Mouse (Mus musculus) neural tube, embryonic 11.5 days (tissue): ENCODE data around the gene Pqlc3. TPM values are rescaled to one million over a fixed set of nuclear protein-coding genes. Genes with fewer than 3 reads are reported as not detected.
A peak's percentile ranks its signal among the peaks of the same experiment; 100 is the strongest.

ENCODE experiments used
- ATAC-seq: fragments of 200-750 bp; cut with Nextera tagmentation; 2 replicates; pipeline ENCODE4 v1.8.0; 2017; ENCODE audit warnings: moderate number of reproducible peaks, mild to moderate bottlenecking, moderate TSS enrichment, moderate library complexity; ENCODE audit not compliant: insufficient read depth, low FRiP score, low TSS enrichment
- DNase-seq: peaks from one replicate; pipeline ENCODE4 v3.0.0-alpha.2; 2015; ENCODE audit warnings: low spot score
- H3K27ac ChIP-seq: fragments of 300-500 bp; sonication (generic); 2 replicates; pipeline ENCODE4 v1.5.1; 2014; ENCODE audit warnings: low read depth, mild to moderate bottlenecking, low read length
- H3K27me3 ChIP-seq: fragments of 300-500 bp; sonication (generic); 2 replicates; pipeline ENCODE4 v1.6.1; 2014; ENCODE audit warnings: mild to moderate bottlenecking, low read length, mixed read lengths; ENCODE audit not compliant: control insufficient read depth, insufficient read depth
- H3K36me3 ChIP-seq: fragments of 300-500 bp; sonication (generic); 2 replicates; pipeline ENCODE4 v1.6.1; 2014; ENCODE audit warnings: mild to moderate bottlenecking, low read length, moderate library complexity, mixed read lengths; ENCODE audit not compliant: control insufficient read depth, insufficient read depth
- H3K4me1 ChIP-seq: fragments of 300-500 bp; sonication (generic); 2 replicates; pipeline ENCODE4 v1.6.1; 2014; ENCODE audit warnings: low read length, mixed read lengths; ENCODE audit not compliant: control insufficient read depth, insufficient read depth
- H3K4me2 ChIP-seq: fragments of 300-500 bp; sonication (generic); 2 replicates; pipeline ENCODE4 v1.6.1; 2014; ENCODE audit warnings: low read depth, mild to moderate bottlenecking, moderate library complexity
- H3K4me3 ChIP-seq: fragments of 300-500 bp; sonication (generic); 2 replicates; pipeline ENCODE4 v1.5.1; 2014; ENCODE audit warnings: low read depth, low read length
- H3K9ac ChIP-seq: fragments of 300-500 bp; sonication (generic); 2 replicates; pipeline ENCODE4 v1.6.1; 2014; ENCODE audit warnings: mild to moderate bottlenecking, low read length
- H3K9me3 ChIP-seq: fragments of 300-500 bp; sonication (generic); 2 replicates; pipeline ENCODE4 v1.6.1; 2016; ENCODE audit warnings: low read length; ENCODE audit not compliant: control insufficient read depth
- WGBS: fragments of 180-500 bp; shearing (Covaris S2); extraction: QIAGEN DNeasy Blood & Tissue Kit; methylation state at CpG from one replicate; pipeline ENCODE4 v1.1.7; 2014; 5-methylcytosine and 5-hydroxymethylcytosine counted together
- polyA plus RNA-seq: library from polyadenylated mRNA; unstranded; fragments of >200 nt; fragmentation: Nextera tagmentation; extraction: Ambion mirVana; gene quantifications from 2 replicates; pipeline ENCODE4 v1.2.1, GENCODE M21; 2014

The Pqlc3 gene
- polyA plus RNA-seq, 1 experiment from 2014 or later: 3.2 TPM

- no peak overlapping the region for H3K9ac ChIP-seq
- H3K4me3 ChIP-seq: no peak overlapping the region
- no peak overlapping the region for H3K4me2 ChIP-seq
- ATAC-seq: no peak
- H3K9me3 ChIP-seq: no peaks in the 10 kb centered on the region
- H3K27me3 ChIP-seq: no peaks in the 10 kb centered on the region
- H3K4me1 ChIP-seq: peaks cover 4% of the 10 kb centered on the region; the same call in 1 of the 2 replicates
- no peaks in the 10 kb centered on the region for H3K36me3 ChIP-seq
- no peak overlapping the region for H3K27ac ChIP-seq
- DNase-seq: no peak
- WGBS: 86% methylated on average over 2 of the region's 2 CpGs
These were observed 15.5 kb upstream of the Pqlc3 start for GRCm38 (mm10) chr12:17015711-17016110.

GRCm38 (mm10) chr12:17012067-17012899 is 12.1 kb upstream of the Pqlc3 start:
- Histone ChIP-seq H3K4me1 (peaks cover 4% of the 10 kb centered on the region; the same call in 1 of the 2 replicates), H3K36me3 (no peaks in the 10 kb centered on the region), H3K9ac (no peak overlapping the region), H3K9me3 (no peaks in the 10 kb centered on the region), H3K27ac (no peak overlapping the region), H3K4me2 (no peak overlapping the region), H3K4me3 (no peak overlapping the region), H3K27me3 (no peaks in the 10 kb centered on the region)
- DNase-seq (no peak), ATAC-seq (no peak; the same call in 1 of the 2 replicates)
- WGBS: 65% methylated on average over 2 of the region's 2 CpGs

GRCm38 (mm10) chr12:17011100-17011870 is 11.1 kb upstream of the Pqlc3 start, which contains the start of gene 2410004P03Rik:
Gene 2410004P03Rik, minus strand, starts transcription at chr12:17011727.
- 8% methylated on average over 29 of the region's 29 CpGs for WGBS

GRCm38 (mm10) chr12:17009466-17009865 is 9.3 kb upstream of the Pqlc3 start:
- H3K36me3 ChIP-seq: no peaks in the 10 kb centered on the region
- H3K4me3 ChIP-seq: no peak overlapping the region
- H3K27me3 ChIP-seq: no peaks in the 10 kb centered on the region
- no peak overlapping the region for H3K27ac ChIP-seq
- DNase-seq (no peak), ATAC-seq (no peak)
- no peak overlapping the region for H3K9ac ChIP-seq
- WGBS: 95% methylated on average over 6 of the region's 6 CpGs
- H3K4me1 ChIP-seq: peaks cover 4% of the 10 kb centered on the region; the same call in 1 of the 2 replicates
- no peaks in the 10 kb centered on the region for H3K9me3 ChIP-seq
- no peak overlapping the region for H3K4me2 ChIP-seq

More at GRCm38 (mm10) chr12:17011100-17011870, 11.1 kb upstream of the Pqlc3 start, which contains the start of gene 2410004P03Rik:
- ATAC-seq: peak; percentile 65
- H3K36me3 ChIP-seq: no peaks in the 10 kb centered on the region
- H3K4me3 ChIP-seq: peak within 1 kb of the TSS; percentile 33
- no peak within 1 kb of the TSS for H3K27ac ChIP-seq
- peak within 1 kb of the TSS; percentile 47 for H3K4me2 ChIP-seq
- DNase-seq: peak; percentile 83
- H3K4me1 ChIP-seq: peaks cover 4% of the 10 kb centered on the region; the same call in 1 of the 2 replicates
- peak within 1 kb of the TSS; percentile 37; the same call in 1 of the 2 replicates for H3K9ac ChIP-seq
- H3K9me3 ChIP-seq: no peaks in the 10 kb centered on the region
- H3K27me3 ChIP-seq: no peaks in the 10 kb centered on the region

GRCm38 (mm10) chr12:17001211-17001610 is 1.0 kb upstream of the Pqlc3 start:
- WGBS: 57% methylated on average over 4 of the region's 4 CpGs
- Histone ChIP-seq H3K36me3 (no peaks in the 10 kb centered on the region), H3K27ac (no peak overlapping the region), H3K9ac (no peak overlapping the region), H3K27me3 (peaks cover 11% of the 10 kb centered on the region; the same call in 1 of the 2 replicates), H3K4me2 (no peak overlapping the region), H3K9me3 (no peaks in the 10 kb centered on the region), H3K4me3 (no peak overlapping the region), H3K4me1 (0 out of 2 replicates have a peak, but pooled peaks cover 5% of the 10 kb centered on the region)
- ATAC-seq (no peak), DNase-seq (no peak)

GRCm38 (mm10) chr12:17000628-17001027 is 420 bp upstream of the Pqlc3 start:
- Histone ChIP-seq H3K4me1 (0 out of 2 replicates have a peak, but pooled peaks cover 5% of the 10 kb centered on the region), H3K9me3 (no peaks in the 10 kb centered on the region), H3K27ac (no peak overlapping the region), H3K27me3 (peaks cover 11% of the 10 kb centered on the region; the same call in 1 of the 2 replicates), H3K4me2 (no peak overlapping the region), H3K9ac (no peak overlapping the region), H3K4me3 (no peak overlapping the region), H3K36me3 (no peaks in the 10 kb centered on the region)
- ATAC-seq: no peak
- DNase-seq: no peak
- 57% methylated on average over 6 of the region's 6 CpGs for WGBS

GRCm38 (mm10) chr12:16999146-16999545 is 1.1 kb downstream of the Pqlc3 start:
- Histone ChIP-seq H3K4me1 (0 out of 2 replicates have a peak, but pooled peaks cover 5% of the 10 kb centered on the region), H3K9ac (no peak overlapping the region), H3K27me3 (peaks cover 11% of the 10 kb centered on the region; the same call in 1 of the 2 replicates), H3K9me3 (no peaks in the 10 kb centered on the region), H3K36me3 (no peaks in the 10 kb centered on the region; the same call in 1 of the 2 replicates), H3K27ac (no peak overlapping the region), H3K4me2 (peak overlapping the region; percentile 77), H3K4me3 (peak overlapping the region; percentile 47; the same call in 1 of the 2 replicates)
- ATAC-seq (0 out of 2 replicates have a peak, but pooled peaks have one; percentile 21), DNase-seq (no peak)
- WGBS: 10% methylated on average over 10 of the region's 10 CpGs

GRCm38 (mm10) chr12:16996886-16997462 is 3.2 kb downstream of the Pqlc3 start:
- Histone ChIP-seq H3K4me3 (no peak overlapping the region), H3K9me3 (no peaks in the 10 kb centered on the region), H3K27ac (no peak overlapping the region), H3K4me1 (0 out of 2 replicates have a peak, but pooled peaks cover 5% of the 10 kb centered on the region), H3K27me3 (peaks cover 11% of the 10 kb centered on the region; the same call in 1 of the 2 replicates), H3K4me2 (no peak overlapping the region), H3K36me3 (no peaks in the 10 kb centered on the region; the same call in 1 of the 2 replicates), H3K9ac (no peak overlapping the region)
- ATAC-seq: no peak
- WGBS: 94% methylated on average over 5 of the region's 5 CpGs
- DNase-seq: no peak
